Mouse (Mus musculus) embryo, embryonic 9.5 days (tissue): ENCODE measurements around the gene Atp8b5.

Source experiments
- DNase-seq: peaks from one replicate; pipeline ENCODE4 v3.0.0-alpha.2; 2017; ENCODE audit errors: extremely low spot score

Atp8b5 gene

GRCm38 (mm10) chr4:43322336-43322735, 55.4 kb downstream of the Atp8b5 start:
- DNase-seq = no peak

- DNase-seq = no peak
These were observed 60.2 kb downstream of the Atp8b5 start for GRCm38 (mm10) chr4:43327118-43327517.

- DNase-seq = no peak
These were observed 67.8 kb downstream of the Atp8b5 start for GRCm38 (mm10) chr4:43334771-43335170.

- no peak for DNase-seq
These were observed 69.2 kb downstream of the Atp8b5 start for GRCm38 (mm10) chr4:43336176-43336575.

- no peak for DNase-seq
These were observed 73.3 kb downstream of the Atp8b5 start for GRCm38 (mm10) chr4:43340096-43340804.

GRCm38 (mm10) chr4:43341276-43341891, 74.4 kb downstream of the Atp8b5 start:
- DNase-seq = no peak

GRCm38 (mm10) chr4:43342443-43342842, 75.5 kb downstream of the Atp8b5 start:
- DNase-seq = no peak

GRCm38 (mm10) chr4:43344932-43345331, 78.0 kb downstream of the Atp8b5 start:
- DNase-seq = no peak

GRCm38 (mm10) chr4:43349206-43349605, 82.2 kb downstream of the Atp8b5 start:
- DNase-seq = no peak

- no peak for DNase-seq
These were observed 83.1 kb downstream of the Atp8b5 start for GRCm38 (mm10) chr4:43350038-43350560.

GRCm38 (mm10) chr4:43353662-43354061, 86.7 kb downstream of the Atp8b5 start:
- no peak for DNase-seq

- DNase-seq = no peak
These were observed 98.1 kb downstream of the Atp8b5 start for GRCm38 (mm10) chr4:43364914-43365560.

- DNase-seq = no peak
These were observed 100.3 kb downstream of the Atp8b5 start for GRCm38 (mm10) chr4:43367295-43367694.

GRCm38 (mm10) chr4:43367787-43368186, 100.8 kb downstream of the Atp8b5 start:
- no peak for DNase-seq

GRCm38 (mm10) chr4:43371406-43371805, 104.4 kb downstream of the Atp8b5 start:
- DNase-seq = no peak

- DNase-seq = no peak
These were observed 105.2 kb downstream of the Atp8b5 start for GRCm38 (mm10) chr4:43372155-43372554.

- DNase-seq = no peak
These were observed 107.3 kb downstream of the Atp8b5 start for GRCm38 (mm10) chr4:43374266-43374665.

GRCm38 (mm10) chr4:43379601-43380000, 112.6 kb downstream of the Atp8b5 start:
- DNase-seq = no peak

GRCm38 (mm10) chr4:43380951-43381350, 114.0 kb downstream of the Atp8b5 start:
- no peak for DNase-seq

GRCm38 (mm10) chr4:43381408-43382154, 114.6 kb downstream of the Atp8b5 start, which contains the start of gene Rusc2:
Gene Rusc2, plus strand, starts transcription at chr4:43381979.
- DNase-seq = peak; percentile 78

- no peak for DNase-seq
These were observed 115.4 kb downstream of the Atp8b5 start for GRCm38 (mm10) chr4:43382155-43383020.
